Mouse (Mus musculus) kidney, adult 2 months (tissue): ENCODE measurements around the gene Ctbp1.

Source experiments
- CTCF ChIP-seq: fragments of 200-500 bp; conservative IDR thresholded peaks from 2 replicates; pipeline ENCODE4 v1.5.1; 2011; ENCODE audit warnings: low read depth, mild to moderate bottlenecking, control low read depth, low read length, moderate library complexity, mixed read lengths; ENCODE audit not compliant: insufficient read depth, insufficient read length
- POLR2A ChIP-seq: fragments of 200-500 bp; IDR thresholded peaks from one replicate; pipeline ENCODE4 v1.6.1; 2011; ENCODE audit warnings: low read depth, low read length, control low read depth

DNA sequence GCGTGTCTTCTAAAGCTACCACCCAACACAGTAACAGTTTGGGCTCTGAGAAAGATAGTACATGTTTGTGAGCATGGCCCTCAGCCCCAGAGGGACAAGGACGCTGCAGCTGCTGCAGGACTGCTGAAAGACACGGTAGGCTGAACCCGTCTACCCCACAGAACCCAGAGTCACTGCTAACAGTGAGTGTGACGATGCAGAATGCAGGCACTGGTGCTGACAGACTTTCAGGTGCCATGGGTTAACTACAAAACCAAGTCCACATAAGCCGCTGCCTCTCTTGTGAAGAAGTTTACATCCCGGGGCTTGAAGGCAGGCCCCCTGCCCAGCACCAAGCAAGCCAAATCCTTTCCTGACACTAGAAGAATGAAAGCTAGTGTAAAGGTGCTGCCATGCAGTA, 2.6 kb downstream of the Ctbp1 start:
- TF ChIP-seq CTCF (no peak), POLR2A (no peak)
